Mouse (Mus musculus) limb, embryonic 10.5 days (tissue): ENCODE results near the gene Wdr41. TPM values are rescaled to one million over a fixed set of nuclear protein-coding genes. Genes with fewer than 3 reads are reported as not detected.

Experiments
- DNase-seq: peaks from one replicate; pipeline ENCODE4 v3.0.0-alpha.2; 2017; ENCODE audit warnings: low spot score
- H3K27ac ChIP-seq: fragments of 300-500 bp; sonication (generic); 2 replicates; pipeline ENCODE4 v1.5.1; 2016; ENCODE audit warnings: mild to moderate bottlenecking
- H3K27me3 ChIP-seq: fragments of 300-500 bp; sonication (generic); 2 replicates; pipeline ENCODE4 v1.6.1; 2016; ENCODE audit warnings: low read depth, mild to moderate bottlenecking; ENCODE audit not compliant: poor library complexity, severe bottlenecking
- H3K36me3 ChIP-seq: fragments of 300-500 bp; sonication (generic); 2 replicates; pipeline ENCODE4 v1.6.1; 2016; ENCODE audit warnings: mild to moderate bottlenecking, moderate library complexity
- H3K4me1 ChIP-seq: fragments of 300-500 bp; sonication (generic); 2 replicates; pipeline ENCODE4 v1.6.1; 2016
- H3K4me3 ChIP-seq: fragments of 300-500 bp; sonication (generic); 2 replicates; pipeline ENCODE4 v1.5.1; 2016; ENCODE audit warnings: mild to moderate bottlenecking, moderate library complexity
- H3K9me3 ChIP-seq: fragments of 300-500 bp; sonication (generic); replicated peaks from 2 replicates; pipeline ENCODE4 v1.6.1; 2016; ENCODE audit warnings: mild to moderate bottlenecking
- WGBS: fragments of 180-500 bp; shearing (Covaris S2); methylation state at CpG from one replicate; pipeline ENCODE4 v1.1.7; 2016; 5-methylcytosine and 5-hydroxymethylcytosine counted together
- polyA plus RNA-seq: library from polyadenylated mRNA; unstranded; fragments of >200 nt; fragmentation: Nextera tagmentation; extraction: Ambion mirVana; gene quantifications from 2 replicates; pipeline ENCODE4 v1.2.1, GENCODE M21; 2016

The Wdr41 gene
- polyA plus RNA-seq, 1 experiment from 2014 or later = 16.4 TPM

DNA sequence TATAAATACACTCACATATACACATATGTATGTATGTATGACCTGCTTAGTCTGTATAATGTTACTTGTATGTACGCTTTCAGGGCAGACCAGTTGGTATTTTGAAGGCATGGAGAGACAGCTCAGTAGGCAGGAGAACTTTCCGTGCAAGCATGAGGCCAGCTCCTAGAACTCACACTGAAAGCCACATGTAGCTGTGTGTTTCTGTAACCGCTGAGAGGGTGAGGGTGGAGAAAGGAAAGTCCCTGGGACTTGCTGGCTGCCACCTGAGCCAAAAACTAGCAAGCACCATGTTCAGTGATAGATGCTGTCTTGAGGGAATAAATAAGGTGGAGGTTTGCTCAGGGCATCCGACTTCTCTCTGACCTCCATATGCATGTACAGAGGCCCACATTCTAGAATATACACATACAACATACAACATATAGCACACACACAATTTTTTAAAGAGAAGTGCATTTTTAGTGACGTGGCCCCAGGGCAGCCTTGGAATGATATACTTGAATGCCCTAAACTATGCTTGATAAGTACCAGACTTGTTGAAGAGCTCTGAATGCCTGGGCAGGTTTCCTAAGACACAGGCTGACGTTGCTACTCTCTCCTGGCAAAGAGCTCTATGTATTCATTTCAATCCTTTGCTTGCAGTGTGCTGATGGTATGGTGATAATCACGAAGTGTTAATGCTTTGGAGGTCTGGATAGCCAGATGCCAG lies 35.6 kb downstream of the Wdr41 start:
- Histone ChIP-seq H3K36me3 (0 out of 2 replicates have a peak, but pooled peaks cover 3% of the 10 kb centered on the region), H3K27me3 (no peaks in the 10 kb centered on the region), H3K4me1 (no peaks in the 10 kb centered on the region), H3K9me3 (no peaks in the 10 kb centered on the region), H3K4me3 (no peak overlapping the region), H3K27ac (no peak overlapping the region)
- WGBS = 93% methylated on average over 7 of the region's 7 CpGs
- DNase-seq = no peak

GRCm38 (mm10) chr13:95017278-95017677 lies 41.1 kb downstream of the Wdr41 start:
- DNase-seq = no peak
- no peak overlapping the region for H3K27ac ChIP-seq
- 90% methylated on average over 6 of the region's 6 CpGs for WGBS
- H3K4me1 ChIP-seq = peaks cover 3% of the 10 kb centered on the region
- no peak overlapping the region for H3K4me3 ChIP-seq
- H3K9me3 ChIP-seq = no peaks in the 10 kb centered on the region
- no peaks in the 10 kb centered on the region for H3K36me3 ChIP-seq
- H3K27me3 ChIP-seq = no peaks in the 10 kb centered on the region

GRCm38 (mm10) chr13:95017916-95018315 lies 41.8 kb downstream of the Wdr41 start:
- DNase-seq = peak; percentile 82
- H3K4me3 ChIP-seq = no peak overlapping the region
- no peaks in the 10 kb centered on the region for H3K27me3 ChIP-seq
- H3K9me3 ChIP-seq = no peaks in the 10 kb centered on the region
- peak overlapping the region; percentile 62; the same call in 1 of the 2 replicates for H3K27ac ChIP-seq
- no peaks in the 10 kb centered on the region for H3K36me3 ChIP-seq
- peaks cover 3% of the 10 kb centered on the region for H3K4me1 ChIP-seq
- 11% methylated on average over 9 of the region's 9 CpGs for WGBS

GRCm38 (mm10) chr13:95019345-95019744 lies 43.2 kb downstream of the Wdr41 start:
- no peak for DNase-seq
- H3K9me3 ChIP-seq = no peaks in the 10 kb centered on the region
- H3K4me3 ChIP-seq = no peak overlapping the region
- WGBS = 86% methylated on average over 6 of the region's 6 CpGs
- H3K4me1 ChIP-seq = peaks cover 3% of the 10 kb centered on the region
- no peak overlapping the region for H3K27ac ChIP-seq
- H3K27me3 ChIP-seq = no peaks in the 10 kb centered on the region
- H3K36me3 ChIP-seq = no peaks in the 10 kb centered on the region

DNA sequence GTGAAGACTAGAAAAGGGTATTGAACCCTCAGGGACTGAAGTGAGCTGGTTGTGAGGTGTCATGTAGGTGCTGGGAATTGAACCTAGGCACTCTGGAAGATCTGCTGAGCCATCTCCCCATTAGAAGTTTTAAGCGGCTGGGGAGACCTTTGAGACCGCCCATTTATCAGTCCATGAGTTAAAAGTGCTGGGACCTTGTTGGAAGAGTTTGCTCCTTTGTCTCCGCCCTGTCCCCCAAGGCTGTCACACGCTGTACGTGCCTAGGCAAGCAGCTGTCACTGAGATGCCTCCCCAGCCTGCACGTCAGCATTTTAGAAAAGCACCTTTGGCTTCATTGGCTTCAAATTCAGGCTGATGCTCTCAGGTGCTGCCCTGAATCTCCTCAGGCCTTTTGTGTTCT lies 44.1 kb downstream of the Wdr41 start:
- no peaks in the 10 kb centered on the region for H3K27me3 ChIP-seq
- WGBS = 80% methylated on average over 6 of the region's 6 CpGs
- H3K9me3 ChIP-seq = no peaks in the 10 kb centered on the region
- no peak overlapping the region for H3K27ac ChIP-seq
- peaks cover 3% of the 10 kb centered on the region for H3K4me1 ChIP-seq
- no peaks in the 10 kb centered on the region for H3K36me3 ChIP-seq
- H3K4me3 ChIP-seq = no peak overlapping the region
- DNase-seq = no peak

GRCm38 (mm10) chr13:95030828-95031227 lies 54.7 kb downstream of the Wdr41 start:
- no peak overlapping the region for H3K4me3 ChIP-seq
- no peaks in the 10 kb centered on the region for H3K9me3 ChIP-seq
- H3K27me3 ChIP-seq = no peaks in the 10 kb centered on the region
- H3K27ac ChIP-seq = no peak overlapping the region
- H3K4me1 ChIP-seq = peaks cover 3% of the 10 kb centered on the region; the same call in 1 of the 2 replicates
- peaks cover 4% of the 10 kb centered on the region; the same call in 1 of the 2 replicates for H3K36me3 ChIP-seq
- no peak for DNase-seq
- WGBS = 91% methylated on average over 6 of the region's 6 CpGs

DNA sequence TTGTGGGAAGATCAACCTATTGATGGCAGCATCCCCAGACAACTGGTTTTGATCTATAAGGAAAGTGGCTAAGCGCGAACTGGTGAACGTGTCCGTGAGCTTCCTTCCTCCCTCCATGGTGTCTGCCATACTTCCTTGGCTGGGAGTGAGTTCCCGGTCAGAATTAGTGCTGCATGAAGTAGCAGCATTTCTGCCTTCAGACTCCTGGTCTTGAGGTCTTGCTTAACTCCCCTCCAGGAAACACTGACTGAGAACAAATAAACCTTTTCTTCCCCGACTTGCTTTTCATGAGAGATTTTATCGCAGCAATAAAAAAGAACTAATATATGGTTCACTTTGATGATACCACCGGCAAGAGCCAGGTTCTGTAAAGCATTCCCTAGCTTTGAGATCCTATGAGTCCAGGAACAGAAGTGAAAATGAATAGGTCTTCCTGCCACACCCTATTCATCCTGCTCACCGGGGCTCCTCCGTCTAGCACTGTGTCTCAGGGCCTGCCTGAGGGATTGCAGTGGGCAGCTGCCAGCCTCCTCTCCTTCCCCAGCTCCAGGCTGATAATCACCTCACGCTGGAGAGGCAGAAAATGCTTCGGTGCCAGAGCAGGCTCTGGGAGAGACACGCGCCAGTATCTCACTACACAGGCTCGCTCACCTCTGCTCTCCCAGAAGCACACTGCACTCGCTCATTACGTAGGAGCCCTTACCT lies 56.1 kb downstream of the Wdr41 start:
- H3K9me3 ChIP-seq = no peaks in the 10 kb centered on the region
- no peak for DNase-seq
- H3K4me1 ChIP-seq = peaks cover 3% of the 10 kb centered on the region; the same call in 1 of the 2 replicates
- WGBS = 73% methylated on average over 17 of the region's 17 CpGs
- peaks cover 4% of the 10 kb centered on the region; the same call in 1 of the 2 replicates for H3K36me3 ChIP-seq
- H3K27me3 ChIP-seq = no peaks in the 10 kb centered on the region
- H3K4me3 ChIP-seq = no peak overlapping the region
- no peak overlapping the region for H3K27ac ChIP-seq

- DNase-seq = no peak
- Histone ChIP-seq H3K27me3 (no peaks in the 10 kb centered on the region), H3K4me3 (no peak overlapping the region), H3K4me1 (peaks cover 3% of the 10 kb centered on the region; the same call in 1 of the 2 replicates), H3K27ac (no peak overlapping the region), H3K9me3 (no peaks in the 10 kb centered on the region), H3K36me3 (peaks cover 4% of the 10 kb centered on the region; the same call in 1 of the 2 replicates)
- WGBS = 86% methylated on average over 6 of the region's 6 CpGs
These were observed 56.8 kb downstream of the Wdr41 start for GRCm38 (mm10) chr13:95032973-95033372.

- WGBS = 81% methylated on average over 9 of the region's 9 CpGs
- Histone ChIP-seq H3K27me3 (no peaks in the 10 kb centered on the region), H3K36me3 (no peaks in the 10 kb centered on the region), H3K4me1 (peaks cover 3% of the 10 kb centered on the region; the same call in 1 of the 2 replicates), H3K9me3 (no peaks in the 10 kb centered on the region), H3K4me3 (no peak overlapping the region), H3K27ac (no peak overlapping the region)
- no peak for DNase-seq
These were observed 58.0 kb downstream of the Wdr41 start for GRCm38 (mm10) chr13:95034094-95034493.

GRCm38 (mm10) chr13:95034715-95035114 lies 58.6 kb downstream of the Wdr41 start:
- 90% methylated on average over 2 of the region's 2 CpGs for WGBS
- DNase-seq = no peak
- Histone ChIP-seq H3K9me3 (no peaks in the 10 kb centered on the region), H3K4me3 (no peak overlapping the region), H3K36me3 (no peaks in the 10 kb centered on the region), H3K27me3 (no peaks in the 10 kb centered on the region), H3K4me1 (peaks cover 3% of the 10 kb centered on the region; the same call in 1 of the 2 replicates), H3K27ac (no peak overlapping the region)

DNA sequence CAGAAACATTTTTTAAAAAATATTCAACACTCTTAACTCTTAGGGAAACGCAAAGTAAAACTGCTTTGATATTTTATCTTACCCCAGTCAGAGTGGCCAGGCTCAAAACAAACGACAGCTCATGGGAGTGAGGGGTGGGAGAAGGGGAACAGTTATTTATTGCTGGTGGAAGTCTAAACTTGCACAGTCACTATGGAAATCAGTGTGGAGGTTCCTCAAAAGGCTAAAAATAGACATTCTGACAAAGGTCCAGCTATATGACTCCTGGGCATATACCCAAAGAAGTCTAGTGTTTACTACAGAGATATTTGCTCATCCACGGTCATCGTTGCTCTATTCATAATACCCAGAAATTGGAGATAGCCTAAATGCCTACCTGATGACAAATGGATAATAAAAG lies 62.1 kb downstream of the Wdr41 start:
- Histone ChIP-seq H3K9me3 (no peaks in the 10 kb centered on the region), H3K27ac (no peak overlapping the region), H3K36me3 (no peaks in the 10 kb centered on the region), H3K4me1 (no peaks in the 10 kb centered on the region), H3K27me3 (no peaks in the 10 kb centered on the region), H3K4me3 (no peak overlapping the region)
- no peak for DNase-seq
- 86% methylated on average over 4 of the region's 4 CpGs for WGBS

- DNase-seq = no peak
- 87% methylated on average over 9 of the region's 9 CpGs for WGBS
- no peak overlapping the region for H3K27ac ChIP-seq
- no peaks in the 10 kb centered on the region for H3K4me1 ChIP-seq
- no peaks in the 10 kb centered on the region for H3K9me3 ChIP-seq
- no peak overlapping the region for H3K4me3 ChIP-seq
- H3K27me3 ChIP-seq = no peaks in the 10 kb centered on the region
- no peaks in the 10 kb centered on the region for H3K36me3 ChIP-seq
These were observed 64.1 kb downstream of the Wdr41 start for GRCm38 (mm10) chr13:95040140-95040738.

- no peak for DNase-seq
- Histone ChIP-seq H3K4me3 (no peak overlapping the region), H3K27ac (no peak overlapping the region), H3K9me3 (no peaks in the 10 kb centered on the region), H3K36me3 (no peaks in the 10 kb centered on the region), H3K27me3 (no peaks in the 10 kb centered on the region), H3K4me1 (peaks cover 6% of the 10 kb centered on the region; the same call in 1 of the 2 replicates)
- 48% methylated on average over 1 of the region's 1 CpGs for WGBS
These were observed 68.0 kb downstream of the Wdr41 start for GRCm38 (mm10) chr13:95044108-95044507.
